In the genomic region with DNA sequence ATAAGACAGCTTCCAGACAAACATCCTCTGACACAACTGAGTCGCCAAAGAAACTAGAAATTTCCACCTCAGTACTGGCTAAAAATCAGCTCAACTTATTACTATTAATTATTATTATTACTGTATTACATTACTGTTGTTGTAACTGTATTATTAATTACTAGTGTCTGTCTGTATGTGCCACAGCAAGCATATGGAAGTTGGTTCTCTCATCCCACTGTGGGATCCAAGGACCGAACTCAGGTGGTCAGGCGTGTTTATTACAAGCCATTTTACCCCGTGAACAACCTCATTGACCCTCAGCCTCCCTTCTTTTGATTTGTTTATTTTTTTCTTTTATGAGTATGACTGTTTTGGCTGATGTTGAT, we compare ENCODE assay signal across 7 mouse cellular contexts. TPM values are rescaled to one million over a fixed set of nuclear protein-coding genes. Genes with fewer than 3 reads are reported as not detected.
DNase-seq lines count a peak whose midpoint lies in the region; ATAC-seq and TF ChIP-seq lines count a peak whose summit lies in the region.

No protein-coding gene starts in this region.

- no peaks in the 10 kb centered on the region for H3K9me3 ChIP-seq in megakaryocyte, embryonic 14.5 days
- H3K9me3 ChIP-seq in forebrain, embryonic 16.5 days (ENCODE audit: control insufficient read depth, low read length) = no peaks in the 10 kb centered on the region
- no peaks in the 10 kb centered on the region for H3K9me3 ChIP-seq in liver, embryonic 14.5 days (ENCODE audit: control insufficient read depth, low read length)
- no peaks in the 10 kb centered on the region for H3K9me3 ChIP-seq in stomach, postnatal 0 days (ENCODE audit: control insufficient read depth, low read length)

- H3K27me3 ChIP-seq in megakaryocyte, embryonic 14.5 days (replicated peaks) = peaks cover 3% of the 10 kb centered on the region
- no peaks in the 10 kb centered on the region for H3K27me3 ChIP-seq in forebrain, embryonic 16.5 days (replicated peaks; ENCODE audit: control insufficient read depth, insufficient read depth, low read length)
- H3K27me3 ChIP-seq in liver, embryonic 14.5 days (ENCODE audit: control insufficient read depth, insufficient read depth, low read length) = no peaks in the 10 kb centered on the region
- H3K27me3 ChIP-seq in stomach, postnatal 0 days (ENCODE audit: control insufficient read depth, insufficient read depth, low read length) = no peaks in the 10 kb centered on the region

- no peak overlapping the region for H3K9ac ChIP-seq in forebrain, embryonic 16.5 days (replicated peaks; ENCODE audit: low read depth, low read length)
- H3K9ac ChIP-seq in liver, embryonic 14.5 days (replicated peaks) = no peak overlapping the region
- no peak overlapping the region for H3K9ac ChIP-seq in stomach, postnatal 0 days (ENCODE audit: low read length)

- 13% methylated on average over 4 of the region's 4 CpGs for WGBS in forebrain, embryonic 16.5 days
- WGBS in liver, embryonic 14.5 days (ENCODE audit: insufficient replicate concordance) = 10% methylated on average over 4 of the region's 4 CpGs
- WGBS in stomach, postnatal 0 days = 9% methylated on average over 4 of the region's 4 CpGs

- no peak for TF ChIP-seq CTCF in liver, embryonic 14.5 days (IDR thresholded peaks at IDR 0.05; ENCODE audit: low read depth)
- no peak for TF ChIP-seq CTCF in stomach, postnatal 0 days (IDR thresholded peaks at IDR 0.05; ENCODE audit: low read depth)

- no peak for TF ChIP-seq EP300 in liver, embryonic 14.5 days (IDR thresholded peaks at IDR 0.05; ENCODE audit: low read depth)
- no peak for TF ChIP-seq EP300 in stomach, postnatal 0 days (optimal IDR thresholded peaks at IDR 0.05)

- H3K4me1 ChIP-seq in megakaryocyte, embryonic 14.5 days = peaks cover 21% of the 10 kb centered on the region
- 0 out of 2 replicates have a peak, but pooled peaks cover 6% of the 10 kb centered on the region for H3K4me1 ChIP-seq in forebrain, embryonic 16.5 days (replicated peaks; ENCODE audit: control insufficient read depth, insufficient read depth, low read length)
- no peaks in the 10 kb centered on the region; a peak in 1 of 4 replicates for H3K4me1 ChIP-seq in liver, embryonic 14.5 days (replicated peaks; ENCODE audit: control insufficient read depth in 2 of 2, insufficient read depth in 2 of 2, low read length in 1 of 2)
- no peaks in the 10 kb centered on the region for H3K4me1 ChIP-seq in stomach, postnatal 0 days (replicated peaks; ENCODE audit: control insufficient read depth, insufficient read depth)

- H3K36me3 ChIP-seq in megakaryocyte, embryonic 14.5 days (replicated peaks; ENCODE audit: low read length) = peaks cover 44% of the 10 kb centered on the region
- no peaks in the 10 kb centered on the region for H3K36me3 ChIP-seq in forebrain, embryonic 16.5 days (ENCODE audit: control insufficient read depth, insufficient read depth)
- H3K36me3 ChIP-seq in liver, embryonic 14.5 days (replicated peaks; ENCODE audit: control insufficient read depth, insufficient read depth, low read depth) = no peaks in the 10 kb centered on the region
- no peaks in the 10 kb centered on the region for H3K36me3 ChIP-seq in stomach, postnatal 0 days (ENCODE audit: control insufficient read depth, insufficient read depth, low read length)

- H3K27ac ChIP-seq in forebrain, embryonic 16.5 days (ENCODE audit: low read length) = no peak overlapping the region
- no peak overlapping the region for H3K27ac ChIP-seq in liver, embryonic 14.5 days
- no peak overlapping the region for H3K27ac ChIP-seq in stomach, postnatal 0 days (replicated peaks)

- H3K4me3 ChIP-seq in megakaryocyte, embryonic 14.5 days (replicated peaks) = peak overlapping the region; percentile 92
- H3K4me3 ChIP-seq in forebrain, embryonic 16.5 days (replicated peaks; ENCODE audit: low read length) = no peak overlapping the region
- peak overlapping the region in 1 of 2 experiments; percentile 75; a peak in 2 of 4 replicates for H3K4me3 ChIP-seq in liver, embryonic 14.5 days (ENCODE audit: insufficient read depth in 1 of 2, low read depth in 2 of 2, low read length in 2 of 2)
- peak overlapping the region; percentile 33; the same call in 1 of the 2 replicates for H3K4me3 ChIP-seq in stomach, postnatal 0 days (ENCODE audit: low read depth, low read length)

- H3K4me2 ChIP-seq in forebrain, embryonic 16.5 days (ENCODE audit: low read length) = peak overlapping the region; percentile 64; the same call in 1 of the 2 replicates
- peak overlapping the region; percentile 96 for H3K4me2 ChIP-seq in liver, embryonic 14.5 days (ENCODE audit: low read depth)
- H3K4me2 ChIP-seq in stomach, postnatal 0 days (replicated peaks; ENCODE audit: low read depth) = 0 out of 2 replicates have a peak overlapping the region, but pooled peaks have one; percentile 64

- DNase-seq in liver, embryonic 14.5 days (ENCODE audit: low read depth in 3 of 3, low spot score in 3 of 3) = no peak
- DNase-seq in stomach, postnatal 0 days (ENCODE audit: low spot score) = no peak
- no peak for DNase-seq in retina, embryonic 14.5 days (ENCODE audit: low spot score)
- no peak for DNase-seq in gastrocnemius, adult 8-10 months (ENCODE audit: low spot score in 2 of 2)

- ATAC-seq in megakaryocyte, adult 5-6 weeks (ENCODE audit: poor library complexity, severe bottlenecking) = no peak
- ATAC-seq in forebrain, embryonic 16.5 days = peak; percentile 16; the same call in 1 of the 2 replicates
- peak; percentile 11; the same call in 1 of the 2 replicates for ATAC-seq in liver, embryonic 14.5 days (ENCODE audit: insufficient read depth)
- ATAC-seq in stomach, postnatal 0 days (ENCODE audit: low FRiP score, low TSS enrichment) = no peak

RNA-seq across cellular contexts. Expression of gene Usp18, which starts 26.0 kb away (rescaled TPM):
- 1.2 TPM in 1 of 2 replicates, not detected in the other for polyA plus RNA-seq in megakaryocyte, embryonic 14.5 days (2012; ENCODE audit: insufficient read depth, low replicate concordance)
- 25.0 and 26.8 TPM in 2 replicates for total RNA-seq in megakaryocyte, adult 5-6 weeks (2015)
- 14.2 and 20.7 TPM in 2 replicates for total RNA-seq in megakaryocyte, adult 5-6 weeks (2017)
- polyA plus RNA-seq in forebrain, embryonic 16.5 days (2015; fragmentation: Nextera tagmentation; extraction: Ambion mirVana) = 0.95 and 1.5 TPM in 2 replicates
- polyA plus RNA-seq in liver, embryonic 14.5 days (2012; rRNA removed) = 2.6 and 2.9 TPM in 2 replicates
- 5.4 and 6.0 TPM in 2 replicates for polyA plus RNA-seq in liver, embryonic 14.5 days (2014; fragmentation: Nextera tagmentation; extraction: Ambion mirVana)
- polyA plus RNA-seq in stomach, postnatal 0 days (2015; fragmentation: Nextera tagmentation; extraction: Ambion mirVana) = 4.7 and 5.1 TPM in 2 replicates
- 1 to 10 TPM; 1.0 to 1.5 (median 1.3) TPM for total RNA-seq in gastrocnemius, adult 8-10 months (2022)

RNA-seq across cellular contexts. Expression of gene Slc6a13, which starts 28.3 kb away (rescaled TPM):
- polyA plus RNA-seq in megakaryocyte, embryonic 14.5 days (2012; ENCODE audit: insufficient read depth, low replicate concordance) = 2.5 TPM in 1 of 2 replicates, not detected in the other
- total RNA-seq in megakaryocyte, adult 5-6 weeks (2015) = 1.0 and 1.7 TPM in 2 replicates
- total RNA-seq in megakaryocyte, adult 5-6 weeks (2017) = 1.2 and 3.3 TPM in 2 replicates
- 24.7 and 33.1 TPM in 2 replicates for polyA plus RNA-seq in forebrain, embryonic 16.5 days (2015; fragmentation: Nextera tagmentation; extraction: Ambion mirVana)
- polyA plus RNA-seq in liver, embryonic 14.5 days (2012; rRNA removed) = 14.9 and 17.2 TPM in 2 replicates
- polyA plus RNA-seq in liver, embryonic 14.5 days (2014; fragmentation: Nextera tagmentation; extraction: Ambion mirVana) = 19.3 and 21.7 TPM in 2 replicates
- polyA plus RNA-seq in stomach, postnatal 0 days (2015; fragmentation: Nextera tagmentation; extraction: Ambion mirVana) = 0.46 and 0.52 TPM in 2 replicates
- total RNA-seq in gastrocnemius, adult 8-10 months (2022) = 1 to 10 TPM in 1 of 4 experiments, under 1 TPM in 2, not detected in 1; 0.59 to 1.1 (median 0.60) TPM

Comparison
In these comparisons a context has a peak if more than half of its experiments do, and no peak if none do; other contexts are left out.
1. ATAC-seq: peak in forebrain, embryonic 16.5 days (single experiment) and liver, embryonic 14.5 days (single experiment); none in megakaryocyte, adult 5-6 weeks (single experiment) and stomach, postnatal 0 days (single experiment).
2. Peak in every context shown above with its lines, with median percentiles within 50 percentile points of each other: H3K4me2 ChIP-seq.